In the genomic region with DNA sequence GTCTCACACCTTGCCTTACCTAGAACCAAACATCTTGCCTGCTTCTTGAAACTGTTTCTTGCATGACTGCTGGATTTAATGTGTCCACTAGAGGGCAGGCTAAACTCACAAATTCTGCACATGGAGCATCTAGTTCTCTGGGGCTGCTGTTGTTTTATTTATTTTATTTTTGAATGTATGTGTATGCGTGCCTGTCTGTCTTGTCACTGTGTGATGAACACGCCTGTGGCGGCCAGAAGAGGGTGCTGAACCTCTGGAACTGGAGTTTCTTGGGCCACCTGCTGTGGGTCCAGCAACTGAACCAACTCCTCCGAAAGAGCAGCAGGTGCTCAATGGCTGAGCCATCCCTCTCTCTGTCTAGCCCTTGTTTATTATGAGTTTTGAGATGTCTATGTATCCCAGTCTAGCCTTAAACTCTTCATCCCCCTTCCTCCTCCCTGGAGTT, we compare ENCODE assay signal across 8 mouse cellular contexts. TPM values are rescaled to one million over a fixed set of nuclear protein-coding genes. Genes with fewer than 3 reads are reported as not detected.
A peak's percentile ranks its signal among the peaks of the same experiment; 100 is the strongest.
DNase-seq lines count a peak whose midpoint lies in the region; ATAC-seq and TF ChIP-seq lines count a peak whose summit lies in the region.

No protein-coding gene starts in this region.

- no peak overlapping the region for H3K9ac ChIP-seq in forebrain, postnatal 0 days
- H3K9ac ChIP-seq in intestine, postnatal 0 days (ENCODE audit: low read depth, low read length) = no peak overlapping the region
- no peak overlapping the region for H3K9ac ChIP-seq in neural tube, embryonic 14.5 days (replicated peaks; ENCODE audit: low read depth, low read length)

- H3K27me3 ChIP-seq in cerebellum, adult 2 months (ENCODE audit: control insufficient read depth, insufficient read depth, low read length) = no peaks in the 10 kb centered on the region
- H3K27me3 ChIP-seq in forebrain, postnatal 0 days (ENCODE audit: insufficient read depth, low read length) = no peaks in the 10 kb centered on the region
- H3K27me3 ChIP-seq in intestine, postnatal 0 days (replicated peaks; ENCODE audit: control insufficient read depth, insufficient read depth, low read length) = no peaks in the 10 kb centered on the region
- no peaks in the 10 kb centered on the region for H3K27me3 ChIP-seq in neural tube, embryonic 14.5 days (ENCODE audit: control insufficient read depth, insufficient read depth, low read length)

- peak; percentile 29 to 49 for DNase-seq in urinary bladder, postnatal 36 days (ENCODE audit: low spot score in 2 of 2)
- no peak for DNase-seq in urinary bladder, postnatal 10 days (ENCODE audit: low spot score)
- DNase-seq in cerebellum, adult 2 months = peak; percentile 43 to 59
- peak; percentile 89 for DNase-seq in forebrain, postnatal 0 days
- DNase-seq in lung, adult 2 months = no peak
- DNase-seq in thymus, postnatal 14 days = peak; percentile 65

- TF ChIP-seq CTCF in cerebellum, adult 2 months (IDR thresholded peaks at IDR 0.05; ENCODE audit: borderline replicate concordance, insufficient read depth, low read depth, low read length) = peak; percentile 65
- peak; percentile 95 for TF ChIP-seq CTCF in forebrain, postnatal 0 days (IDR thresholded peaks at IDR 0.05; ENCODE audit: low read depth)
- peak; percentile 90 for TF ChIP-seq CTCF in intestine, postnatal 0 days (IDR thresholded peaks at IDR 0.05; ENCODE audit: low read depth)
- TF ChIP-seq CTCF in lung, adult 2 months (IDR thresholded peaks at IDR 0.05; ENCODE audit: insufficient read depth, low read length) = peak; percentile 46

- H3K9me3 ChIP-seq in forebrain, postnatal 0 days (ENCODE audit: low read length) = no peaks in the 10 kb centered on the region
- H3K9me3 ChIP-seq in intestine, postnatal 0 days (ENCODE audit: control insufficient read depth) = no peaks in the 10 kb centered on the region
- H3K9me3 ChIP-seq in neural tube, embryonic 14.5 days (ENCODE audit: control insufficient read depth, low read length) = no peaks in the 10 kb centered on the region

- no peaks in the 10 kb centered on the region for H3K36me3 ChIP-seq in forebrain, postnatal 0 days (ENCODE audit: insufficient read depth)
- no peaks in the 10 kb centered on the region for H3K36me3 ChIP-seq in intestine, postnatal 0 days (ENCODE audit: control insufficient read depth, insufficient read depth)
- H3K36me3 ChIP-seq in neural tube, embryonic 14.5 days (ENCODE audit: control insufficient read depth, insufficient read depth, low read length) = no peaks in the 10 kb centered on the region

- H3K27ac ChIP-seq in cerebellum, adult 2 months (ENCODE audit: insufficient read depth, low read length) = no peak overlapping the region
- no peak overlapping the region for H3K27ac ChIP-seq in forebrain, postnatal 0 days (ENCODE audit: low read depth, low read length)
- no peak overlapping the region for H3K27ac ChIP-seq in intestine, postnatal 0 days (ENCODE audit: low read depth, low read length)
- no peak overlapping the region for H3K27ac ChIP-seq in neural tube, embryonic 14.5 days (ENCODE audit: low read depth, low read length)

- no peak overlapping the region for H3K4me2 ChIP-seq in forebrain, postnatal 0 days (ENCODE audit: low read depth)
- H3K4me2 ChIP-seq in intestine, postnatal 0 days (replicated peaks; ENCODE audit: low read depth) = no peak overlapping the region
- H3K4me2 ChIP-seq in neural tube, embryonic 14.5 days (ENCODE audit: low read depth, low read length) = no peak overlapping the region

- no peak for TF ChIP-seq POLR2A in cerebellum, adult 2 months (IDR thresholded peaks at IDR 0.05; ENCODE audit: borderline replicate concordance, insufficient read depth, low read length)
- TF ChIP-seq POLR2A in lung, adult 2 months (IDR thresholded peaks at IDR 0.05; ENCODE audit: borderline replicate concordance, extremely low read depth, low read depth, low read length) = no peak

- whole genome bisulfite sequencing in cerebellum, adult 2 months = 2% methylated on average over 4 of the region's 4 CpGs
- WGBS in forebrain, postnatal 0 days = 5% methylated on average over 4 of the region's 4 CpGs
- WGBS in intestine, postnatal 0 days = 17% methylated on average over 4 of the region's 4 CpGs
- 16% methylated on average over 4 of the region's 4 CpGs for WGBS in lung, adult 2 months
- 6% methylated on average over 4 of the region's 4 CpGs for WGBS in neural tube, embryonic 14.5 days

- no peaks in the 10 kb centered on the region for H3K4me1 ChIP-seq in cerebellum, adult 2 months (ENCODE audit: control insufficient read depth, insufficient read depth, low read length)
- no peaks in the 10 kb centered on the region for H3K4me1 ChIP-seq in forebrain, postnatal 0 days (ENCODE audit: insufficient read depth)
- H3K4me1 ChIP-seq in intestine, postnatal 0 days (replicated peaks; ENCODE audit: control insufficient read depth, insufficient read depth, low read length) = no peaks in the 10 kb centered on the region
- H3K4me1 ChIP-seq in lung, adult 2 months (ENCODE audit: control insufficient read depth, insufficient read depth, low read length) = no peaks in the 10 kb centered on the region
- H3K4me1 ChIP-seq in neural tube, embryonic 14.5 days (ENCODE audit: control insufficient read depth, insufficient read depth, low read length) = no peaks in the 10 kb centered on the region

- peak; percentile 91 for ATAC-seq in forebrain, postnatal 0 days
- peak; percentile 84 for ATAC-seq in intestine, postnatal 0 days
- peak; percentile 73 for ATAC-seq in neural tube, embryonic 14.5 days (ENCODE audit: low read depth)

- H3K4me3 ChIP-seq in cerebellum, adult 2 months (replicated peaks; ENCODE audit: insufficient read depth, low read depth, low read length) = no peak overlapping the region
- no peak overlapping the region for H3K4me3 ChIP-seq in forebrain, postnatal 0 days (ENCODE audit: low read depth, low read length)
- no peak overlapping the region for H3K4me3 ChIP-seq in intestine, postnatal 0 days (ENCODE audit: low read depth, low read length)
- no peak overlapping the region for H3K4me3 ChIP-seq in lung, adult 2 months (replicated peaks; ENCODE audit: extremely low read depth, low read depth, low read length)
- H3K4me3 ChIP-seq in neural tube, embryonic 14.5 days (ENCODE audit: low read depth, low read length) = no peak overlapping the region

RNA-seq across cellular contexts. Expression of a gene that starts 5.9 kb away (rescaled TPM):
- 12.9 and 15.5 TPM in 2 replicates for polyA plus RNA-seq in cerebellum, adult 2 months (2012; rRNA removed)
- total RNA-seq in forebrain, postnatal 0 days (2014; rRNA removed) = 17.1 and 18.3 TPM in 2 replicates
- polyA plus RNA-seq in forebrain, postnatal 0 days (2015; fragmentation: Nextera tagmentation; extraction: Ambion mirVana) = 5.7 and 7.2 TPM in 2 replicates
- 3.1 TPM in 2 replicates for polyA plus RNA-seq in intestine, postnatal 0 days (2015; fragmentation: Nextera tagmentation; extraction: Ambion mirVana)
- polyA plus RNA-seq in lung, adult 2 months (2012; rRNA removed) = 10.1 and 11.9 TPM in 2 replicates
- polyA plus RNA-seq in neural tube, embryonic 14.5 days (2014; fragmentation: Nextera tagmentation; extraction: Ambion mirVana) = 14.2 and 17.2 TPM in 2 replicates

RNA-seq across cellular contexts. Expression of a gene that starts 9.2 kb away (rescaled TPM):
- 76.2 and 77.8 TPM in 2 replicates for polyA plus RNA-seq in cerebellum, adult 2 months (2012; rRNA removed)
- 60.4 and 74.8 TPM in 2 replicates for total RNA-seq in forebrain, postnatal 0 days (2014; rRNA removed)
- 22.2 and 27.4 TPM in 2 replicates for polyA plus RNA-seq in forebrain, postnatal 0 days (2015; fragmentation: Nextera tagmentation; extraction: Ambion mirVana)
- polyA plus RNA-seq in intestine, postnatal 0 days (2015; fragmentation: Nextera tagmentation; extraction: Ambion mirVana) = 10.0 and 13.1 TPM in 2 replicates
- 28.8 and 45.9 TPM in 2 replicates for polyA plus RNA-seq in lung, adult 2 months (2012; rRNA removed)
- polyA plus RNA-seq in neural tube, embryonic 14.5 days (2014; fragmentation: Nextera tagmentation; extraction: Ambion mirVana) = 50.9 and 78.8 TPM in 2 replicates

Comparison
In these comparisons a context has a peak if more than half of its experiments do, and no peak if none do; other contexts are left out.
1. DNase-seq: peak in urinary bladder, postnatal 36 days (2 of 2), cerebellum, adult 2 months (2 of 2), forebrain, postnatal 0 days (single experiment) and thymus, postnatal 14 days (single experiment); none in urinary bladder, postnatal 10 days (single experiment) and lung, adult 2 months (single experiment).
2. Peak in every context shown above with its lines, with median percentiles within 50 percentile points of each other: CTCF ChIP-seq and ATAC-seq.